Mouse (Mus musculus): ENCODE measurements at regions not wholly inside any gene's neighbourhood (a gene's known extent, or its start where the extent isn't known, plus 50 kb on each side); places are given as distances from the start of the nearest gene placed in this dataset.

DNA sequence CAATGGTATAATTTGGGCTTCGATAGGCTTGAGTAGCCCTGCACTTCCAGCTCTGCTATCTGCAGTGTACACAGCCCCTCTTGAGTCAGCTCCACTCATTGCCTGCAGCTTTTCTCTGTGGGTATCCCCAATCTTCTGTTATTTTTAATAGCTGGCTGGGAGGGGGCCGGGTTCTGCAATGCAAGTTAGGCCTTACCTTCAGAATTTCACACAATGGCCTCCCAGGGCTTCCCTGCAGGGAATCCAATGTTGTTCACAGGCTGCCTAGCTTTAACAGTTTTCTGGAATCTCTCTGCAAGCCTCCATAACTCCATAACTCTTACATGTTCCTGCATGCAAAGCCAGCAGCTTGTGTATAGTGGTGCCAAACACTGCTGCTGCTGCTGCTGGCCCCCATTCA, 197.7 kb upstream of the Fam92a start:
- no peak for TF ChIP-seq HCFC1 (IDR thresholded peaks at IDR 0.05; ENCODE audit: borderline replicate concordance, insufficient read depth, low read length)
- TF ChIP-seq ZNF384 (IDR thresholded peaks at IDR 0.05; ENCODE audit: low read depth, low read length), result no peak
- no peak for TF ChIP-seq ZC3H11A (IDR thresholded peaks at IDR 0.05; ENCODE audit: borderline replicate concordance, low read depth, low read length)
- no peak for TF ChIP-seq MAFK (IDR thresholded peaks at IDR 0.05; ENCODE audit: insufficient read depth, low read depth, low read length)

All from ES-E14 (cell line).